Mouse (Mus musculus) adrenal gland, adult 8-10 months (tissue): ENCODE data around the gene Tex50. TPM values are rescaled to one million over a fixed set of nuclear protein-coding genes. Genes with fewer than 3 reads are reported as not detected.
"Not testable (repeated sequence)": the region's sequence is repeated elsewhere in the genome, so short reads cannot be mapped to it uniquely, and the experiment has no call there.

Experiments used
- DNase-seq: peaks from one replicate; pipeline ENCODE4 v3.0.0; 2022
- total RNA-seq, 4 experiments: library from RNA; stranded (reverse); gene quantifications; 2 replicates each; pipeline ENCODE4 v1.2.4; 2022

The Tex50 gene
- not detected for total RNA-seq

GRCm38 (mm10) chr1:161159214-161159613 is at the start of gene Tex50:
Tex50 (minus strand) TSS chr1:161159314.
- no peak for DNase-seq

GRCm38 (mm10) chr1:161199856-161200255 is 40.7 kb upstream of the Tex50 start:
- DNase-seq, result no peak

- DNase-seq, result not testable (repeated sequence)
These were observed 37.2 kb upstream of the Tex50 start for GRCm38 (mm10) chr1:161196364-161196763.

GRCm38 (mm10) chr1:161195541-161196351 is 36.6 kb upstream of the Tex50 start:
- DNase-seq, result peak; percentile 67

GRCm38 (mm10) chr1:161190253-161190910 is 31.3 kb upstream of the Tex50 start:
- DNase-seq, result no peak

GRCm38 (mm10) chr1:161185431-161185830 is 26.3 kb upstream of the Tex50 start:
- DNase-seq, result peak; percentile 55

- no peak for DNase-seq
These were observed 24.6 kb upstream of the Tex50 start for GRCm38 (mm10) chr1:161183677-161184076.

- DNase-seq, result no peak
These were observed 23.3 kb upstream of the Tex50 start for GRCm38 (mm10) chr1:161182386-161182785.

- DNase-seq, result peak; percentile 10
These were observed 21.6 kb upstream of the Tex50 start for GRCm38 (mm10) chr1:161180674-161181073.

- DNase-seq, result peak; percentile 67
These were observed 11.5 kb upstream of the Tex50 start for GRCm38 (mm10) chr1:161170651-161171050.

- DNase-seq, result no peak
These were observed 1.2 kb upstream of the Tex50 start for GRCm38 (mm10) chr1:161160266-161160665.

GRCm38 (mm10) chr1:161156546-161156945 is 2.6 kb downstream of the Tex50 start:
- DNase-seq, result no peak

- no peak for DNase-seq
These were observed 8.0 kb downstream of the Tex50 start for GRCm38 (mm10) chr1:161151098-161151497.

- DNase-seq, result no peak
These were observed 11.2 kb downstream of the Tex50 start for GRCm38 (mm10) chr1:161147888-161148287.

GRCm38 (mm10) chr1:161145611-161146010 is 13.5 kb downstream of the Tex50 start:
- not testable (repeated sequence) for DNase-seq

GRCm38 (mm10) chr1:161143216-161143615 is 15.9 kb downstream of the Tex50 start:
- no peak for DNase-seq

- DNase-seq, result peak; percentile 63
These were observed 16.5 kb downstream of the Tex50 start, which contains the start of gene Ankrd45 for GRCm38 (mm10) chr1:161142531-161143159. Ankrd45 (plus strand) TSS chr1:161142691.

GRCm38 (mm10) chr1:161140026-161140762 is 18.9 kb downstream of the Tex50 start:
- DNase-seq, result no peak

- DNase-seq, result no peak
These were observed 19.6 kb downstream of the Tex50 start for GRCm38 (mm10) chr1:161139496-161139895.

- peak; percentile 87 for DNase-seq
These were observed 28.1 kb downstream of the Tex50 start, which contains the start of gene Klhl20 for GRCm38 (mm10) chr1:161130726-161131664. Klhl20 (minus strand) TSS chr1:161131511.

GRCm38 (mm10) chr1:161126461-161126860 is 32.7 kb downstream of the Tex50 start:
- no peak for DNase-seq
